Mouse (Mus musculus) thymus, postnatal 4 days (tissue): ENCODE results near the gene Tuba3b.

Experiments
- DNase-seq: peaks from one replicate; pipeline ENCODE4 v3.0.0; 2021

Tuba3b gene

DNA sequence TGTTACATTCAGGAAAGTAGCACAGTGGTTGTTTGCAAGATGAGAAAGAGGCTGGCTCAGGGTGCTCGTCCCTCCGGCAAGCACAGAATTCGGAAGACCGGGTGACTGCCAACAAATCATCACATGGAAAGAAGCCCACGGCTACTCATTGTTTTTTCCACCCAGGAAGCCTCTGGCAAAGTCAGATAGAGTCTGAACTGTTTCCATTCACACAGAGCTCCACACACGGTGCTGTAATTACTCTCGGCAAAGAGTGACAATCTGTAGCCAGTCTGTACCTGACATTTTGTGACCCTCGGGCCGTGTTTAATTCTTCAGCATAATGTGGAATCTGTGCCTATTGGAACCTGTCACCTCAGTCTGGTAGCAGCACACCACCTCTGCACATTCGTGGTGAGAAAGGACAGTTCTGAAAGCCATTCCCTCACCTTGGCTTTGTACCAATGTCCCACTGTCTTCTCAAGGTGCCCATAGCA, 54.1 kb downstream of the Tuba3b start:
- no peak for DNase-seq
